Mouse (Mus musculus) ES-Bruce4 (cell line): Measurements from ENCODE around the gene Cacnb2. TPM values are rescaled to one million over a fixed set of nuclear protein-coding genes. Genes with fewer than 3 reads are reported as not detected.

Experiments used
- H3K27ac ChIP-seq: 2 replicates; pipeline ENCODE4 v1.5.1; 2012; ENCODE audit warnings: low read length, inconsistent platforms; ENCODE audit not compliant: insufficient read depth
- H3K27me3 ChIP-seq: 2 replicates; pipeline ENCODE4 v1.6.1; 2012; ENCODE audit warnings: mild to moderate bottlenecking, low read length, inconsistent platforms; ENCODE audit not compliant: control insufficient read depth, poor library complexity, insufficient read depth, severe bottlenecking
- H3K36me3 ChIP-seq: 2 replicates; pipeline ENCODE4 v1.6.1; 2012; ENCODE audit warnings: inconsistent platforms, mild to moderate bottlenecking, low read length, moderate library complexity; ENCODE audit not compliant: control insufficient read depth, poor library complexity, insufficient read depth, severe bottlenecking
- H3K4me1 ChIP-seq: one replicate; pipeline ENCODE4 v1.8.1; 2011; ENCODE audit warnings: low read length; ENCODE audit not compliant: control insufficient read depth, insufficient read depth
- H3K4me3 ChIP-seq: 2 replicates; pipeline ENCODE4 v1.5.1; 2011; ENCODE audit warnings: low read depth, mild to moderate bottlenecking, low read length
- H3K9ac ChIP-seq: 2 replicates; pipeline ENCODE4 v1.6.1; 2012; ENCODE audit warnings: low read depth, mild to moderate bottlenecking, inconsistent platforms; ENCODE audit not compliant: poor library complexity, severe bottlenecking
- H3K9me3 ChIP-seq: replicated peaks from 2 replicates; pipeline ENCODE4 v1.6.1; 2012; ENCODE audit warnings: mild to moderate bottlenecking, low read length, inconsistent platforms; ENCODE audit not compliant: control insufficient read depth, poor library complexity, insufficient read depth, severe bottlenecking
- CTCF ChIP-seq: IDR thresholded peaks from one replicate; pipeline ENCODE4 v1.8.1; 2011; ENCODE audit warnings: low read depth, low read length
- EP300 ChIP-seq: IDR thresholded peaks from 2 replicates; pipeline ENCODE4 v1.6.1; 2011; ENCODE audit warnings: low read depth, low read length; ENCODE audit not compliant: insufficient read depth
- POLR2A ChIP-seq: IDR thresholded peaks from one replicate; pipeline ENCODE4 v1.8.1; 2011; ENCODE audit warnings: low read length; ENCODE audit not compliant: insufficient read depth
- polyA plus RNA-seq: library from polyadenylated mRNA; stranded (reverse); fragments of >200 nt; gene quantifications from 2 replicates; pipeline ENCODE4 v1.2.4, GENCODE M21; 2011; ENCODE audit warnings: low read depth; ENCODE audit not compliant: missing spikeins, insufficient read depth, insufficient read length

Gene Cacnb2
- polyA plus RNA-seq, 1 experiment: 2.2 TPM

GRCm38 (mm10) chr2:15026817-15027216 is 423.9 kb downstream of the Cacnb2 start:
- no peak overlapping the region for H3K27ac ChIP-seq
- TF ChIP-seq EP300 (no peak), CTCF (no peak), POLR2A (no peak)
- H3K9me3 ChIP-seq: no peaks in the 10 kb centered on the region
- no peak overlapping the region for H3K9ac ChIP-seq
- no peaks in the 10 kb centered on the region for H3K4me1 ChIP-seq
- H3K36me3 ChIP-seq: no peaks in the 10 kb centered on the region
- H3K4me3 ChIP-seq: no peak overlapping the region
- H3K27me3 ChIP-seq: no peaks in the 10 kb centered on the region

- no peak for TF ChIP-seq EP300
- no peak for TF ChIP-seq POLR2A
- TF ChIP-seq CTCF: no peak
- H3K4me1 ChIP-seq: no peaks in the 10 kb centered on the region
- no peak overlapping the region for H3K27ac ChIP-seq
- no peak overlapping the region for H3K4me3 ChIP-seq
- no peaks in the 10 kb centered on the region for H3K36me3 ChIP-seq
- no peaks in the 10 kb centered on the region for H3K9me3 ChIP-seq
- no peaks in the 10 kb centered on the region for H3K27me3 ChIP-seq
- H3K9ac ChIP-seq: no peak overlapping the region
These were observed 424.9 kb downstream of the Cacnb2 start for GRCm38 (mm10) chr2:15027816-15028215.

Other genes with a start within 250 kb of the Cacnb2 start
- not detected in 2 replicates for gene Slc39a12, start 214.8 kb upstream of the Cacnb2 start, polyA plus RNA-seq